Mouse (Mus musculus) liver, embryonic 15.5 days (tissue): ENCODE measurements around the gene Vwa1. TPM values are rescaled to one million over a fixed set of nuclear protein-coding genes. Genes with fewer than 3 reads are reported as not detected.
A peak's percentile ranks its signal among the peaks of the same experiment; 100 is the strongest.
"Not testable (repeated sequence)": the region's sequence is repeated elsewhere in the genome, so short reads cannot be mapped to it uniquely, and the experiment has no call there.

Experiments
- ATAC-seq: fragments of 200-750 bp; cut with Nextera tagmentation; 2 replicates; pipeline ENCODE4 v1.8.0; 2017; ENCODE audit warnings: moderate number of reproducible peaks, mild to moderate bottlenecking, moderate library complexity; ENCODE audit not compliant: insufficient read depth
- H3K27ac ChIP-seq: fragments of 300-500 bp; sonication (generic); replicated peaks from 2 replicates; pipeline ENCODE4 v1.5.1; 2015; ENCODE audit warnings: mild to moderate bottlenecking, inconsistent platforms
- H3K27me3 ChIP-seq: fragments of 300-500 bp; sonication (generic); 2 replicates; pipeline ENCODE4 v1.6.1; 2015; ENCODE audit warnings: mild to moderate bottlenecking, inconsistent platforms
- H3K36me3 ChIP-seq: fragments of 300-500 bp; sonication (generic); replicated peaks from 2 replicates; pipeline ENCODE4 v1.6.1; 2015; ENCODE audit warnings: moderate library complexity, mild to moderate bottlenecking, inconsistent platforms
- H3K4me1 ChIP-seq: fragments of 300-500 bp; sonication (generic); replicated peaks from 2 replicates; pipeline ENCODE4 v1.6.1; 2015; ENCODE audit warnings: inconsistent platforms
- H3K4me2 ChIP-seq: fragments of 300-500 bp; sonication (generic); 2 replicates; pipeline ENCODE4 v1.6.1; 2015; ENCODE audit warnings: moderate library complexity, mild to moderate bottlenecking, inconsistent platforms
- H3K4me3 ChIP-seq: fragments of 300-500 bp; sonication (generic); replicated peaks from 2 replicates; pipeline ENCODE4 v1.5.1; 2015; ENCODE audit warnings: mild to moderate bottlenecking, inconsistent platforms
- H3K9ac ChIP-seq: fragments of 300-500 bp; sonication (generic); 2 replicates; pipeline ENCODE4 v1.6.1; 2015; ENCODE audit warnings: moderate library complexity, mild to moderate bottlenecking, inconsistent platforms
- H3K9me3 ChIP-seq: fragments of 300-500 bp; sonication (generic); replicated peaks from 2 replicates; pipeline ENCODE4 v1.6.1; 2016; ENCODE audit warnings: inconsistent platforms
- WGBS: fragments of 180-500 bp; shearing (Covaris S2); methylation state at CpG from one replicate; pipeline ENCODE4 v1.1.7; 2015; ENCODE audit warnings: mixed read lengths; ENCODE audit not compliant: insufficient replicate concordance; 5-methylcytosine and 5-hydroxymethylcytosine counted together
- polyA plus RNA-seq: library from polyadenylated mRNA; unstranded; fragments of >200 nt; fragmentation: Nextera tagmentation; extraction: Ambion mirVana; gene quantifications from 2 replicates; pipeline ENCODE4 v1.2.1, GENCODE M21; 2015

Gene Vwa1
- polyA plus RNA-seq, 1 experiment from 2014 or later, result 0.33 TPM

GRCm38 (mm10) chr4:155793730-155794129 lies 19.2 kb upstream of the Vwa1 start:
- Histone ChIP-seq H3K4me3 (no peak overlapping the region), H3K9me3 (no peaks in the 10 kb centered on the region), H3K27ac (no peak overlapping the region), H3K36me3 (no peaks in the 10 kb centered on the region), H3K27me3 (peaks cover 33% of the 10 kb centered on the region), H3K9ac (no peak overlapping the region), H3K4me2 (no peak overlapping the region), H3K4me1 (peaks cover 5% of the 10 kb centered on the region)
- WGBS, result 57% methylated on average over 2 of the region's 2 CpGs
- no peak for ATAC-seq

GRCm38 (mm10) chr4:155791240-155791933 lies 16.9 kb upstream of the Vwa1 start:
- H3K4me3 ChIP-seq, result no peak overlapping the region
- H3K27me3 ChIP-seq, result peaks cover 17% of the 10 kb centered on the region
- peaks cover 11% of the 10 kb centered on the region for H3K4me1 ChIP-seq
- 69% methylated on average over 24 of the region's 24 CpGs for WGBS
- ATAC-seq, result peak; percentile 8; the same call in 1 of the 2 replicates
- no peaks in the 10 kb centered on the region for H3K9me3 ChIP-seq
- no peaks in the 10 kb centered on the region for H3K36me3 ChIP-seq
- no peak overlapping the region for H3K27ac ChIP-seq
- H3K4me2 ChIP-seq, result no peak overlapping the region
- no peak overlapping the region for H3K9ac ChIP-seq

GRCm38 (mm10) chr4:155790650-155791161 lies 16.2 kb upstream of the Vwa1 start:
- Histone ChIP-seq H3K27me3 (peaks cover 14% of the 10 kb centered on the region), H3K4me3 (no peak overlapping the region), H3K36me3 (no peaks in the 10 kb centered on the region), H3K4me2 (no peak overlapping the region), H3K9me3 (no peaks in the 10 kb centered on the region), H3K4me1 (peaks cover 14% of the 10 kb centered on the region), H3K9ac (no peak overlapping the region), H3K27ac (no peak overlapping the region)
- ATAC-seq, result peak; percentile 23; the same call in 1 of the 2 replicates
- WGBS, result 58% methylated on average over 3 of the region's 3 CpGs

- H3K4me3 ChIP-seq, result no peak within 1 kb of the TSS
- H3K9me3 ChIP-seq, result no peaks in the 10 kb centered on the region
- peaks cover 21% of the 10 kb centered on the region for H3K4me1 ChIP-seq
- H3K4me2 ChIP-seq, result no peak within 1 kb of the TSS
- 67% methylated on average over 3 of the region's 3 CpGs for WGBS
- H3K27ac ChIP-seq, result no peak within 1 kb of the TSS
- peaks cover 17% of the 10 kb centered on the region for H3K27me3 ChIP-seq
- H3K36me3 ChIP-seq, result no peaks in the 10 kb centered on the region
- ATAC-seq, result no peak
- H3K9ac ChIP-seq, result no peak within 1 kb of the TSS
Observed at GRCm38 (mm10) chr4:155790021-155790489, 15.6 kb upstream of the Vwa1 start, which contains the start of gene Ankrd65. TSS of gene Ankrd65 (plus strand) at chr4:155790439.

GRCm38 (mm10) chr4:155788833-155789232 lies 14.3 kb upstream of the Vwa1 start:
- WGBS, result 65% methylated on average over 4 of the region's 4 CpGs
- not testable (repeated sequence) for H3K9ac ChIP-seq, H3K4me3 ChIP-seq, H3K36me3 ChIP-seq, H3K9me3 ChIP-seq
- Histone ChIP-seq H3K27me3 (peaks cover 25% of the 10 kb centered on the region), H3K4me1 (peaks cover 30% of the 10 kb centered on the region), H3K4me2 (0 out of 2 replicates have a peak overlapping the region, but pooled peaks have one; percentile 10), H3K27ac (0 out of 2 replicates have a peak overlapping the region, but pooled peaks have one; percentile 14)
- peak; percentile 50; the same call in 1 of the 2 replicates for ATAC-seq

- ATAC-seq, result peak; percentile 58
- Histone ChIP-seq H3K9me3 (no peaks in the 10 kb centered on the region), H3K27me3 (peaks cover 29% of the 10 kb centered on the region), H3K36me3 (no peaks in the 10 kb centered on the region), H3K4me1 (peaks cover 34% of the 10 kb centered on the region), H3K27ac (0 out of 2 replicates have a peak overlapping the region, but pooled peaks have one; percentile 14), H3K4me2 (0 out of 2 replicates have a peak overlapping the region, but pooled peaks have one; percentile 10), H3K4me3 (no peak overlapping the region), H3K9ac (no peak overlapping the region)
- WGBS, result 39% methylated on average over 3 of the region's 3 CpGs
Observed at GRCm38 (mm10) chr4:155788300-155788699, 13.8 kb upstream of the Vwa1 start.

- no peaks in the 10 kb centered on the region for H3K36me3 ChIP-seq
- peaks cover 40% of the 10 kb centered on the region for H3K27me3 ChIP-seq
- peak within 1 kb of the TSS; percentile 90 for H3K4me2 ChIP-seq
- H3K4me3 ChIP-seq, result peak within 1 kb of the TSS; percentile 63; the same call in 1 of the 2 replicates
- ATAC-seq, result no peak
- peaks cover 34% of the 10 kb centered on the region for H3K4me1 ChIP-seq
- no peak within 1 kb of the TSS for H3K27ac ChIP-seq
- 46% methylated on average over 5 of the region's 5 CpGs for WGBS
- H3K9ac ChIP-seq, result no peak within 1 kb of the TSS
- H3K9me3 ChIP-seq, result no peaks in the 10 kb centered on the region
Observed at GRCm38 (mm10) chr4:155785819-155786218, 11.3 kb upstream of the Vwa1 start, which contains the start of gene Tmem88b. TSS of gene Tmem88b (minus strand) at chr4:155785874.

- H3K9ac ChIP-seq, result no peak overlapping the region
- no peak overlapping the region for H3K4me3 ChIP-seq
- WGBS, result 75% methylated on average over 10 of the region's 10 CpGs
- no peaks in the 10 kb centered on the region for H3K36me3 ChIP-seq
- no peak for ATAC-seq
- H3K27me3 ChIP-seq, result peaks cover 43% of the 10 kb centered on the region
- H3K4me1 ChIP-seq, result peaks cover 34% of the 10 kb centered on the region
- H3K27ac ChIP-seq, result no peak overlapping the region
- H3K4me2 ChIP-seq, result no peak overlapping the region
- H3K9me3 ChIP-seq, result no peaks in the 10 kb centered on the region
Observed at GRCm38 (mm10) chr4:155785246-155785645, 10.7 kb upstream of the Vwa1 start.

GRCm38 (mm10) chr4:155784081-155784701 lies 9.7 kb upstream of the Vwa1 start:
- under 1% methylated on average over 52 of the region's 52 CpGs for WGBS
- peak; percentile 68 for ATAC-seq
- H3K36me3 ChIP-seq, result no peaks in the 10 kb centered on the region
- peak overlapping the region; percentile 64 for H3K27ac ChIP-seq
- H3K9me3 ChIP-seq, result no peaks in the 10 kb centered on the region
- H3K9ac ChIP-seq, result peak overlapping the region; percentile 65
- peaks cover 49% of the 10 kb centered on the region for H3K27me3 ChIP-seq
- H3K4me3 ChIP-seq, result peak overlapping the region; percentile 63
- H3K4me2 ChIP-seq, result peak overlapping the region; percentile 90
- peaks cover 34% of the 10 kb centered on the region for H3K4me1 ChIP-seq

GRCm38 (mm10) chr4:155783486-155784080 lies 9.1 kb upstream of the Vwa1 start:
- peak overlapping the region; percentile 64 for H3K27ac ChIP-seq

More at GRCm38 (mm10) chr4:155783486-155784080, 9.1 kb upstream of the Vwa1 start:
- Histone ChIP-seq H3K4me3 (peak overlapping the region; percentile 63), H3K9ac (peak overlapping the region; percentile 65; the same call in 1 of the 2 replicates), H3K4me1 (peaks cover 28% of the 10 kb centered on the region), H3K36me3 (no peaks in the 10 kb centered on the region), H3K27me3 (peaks cover 49% of the 10 kb centered on the region), H3K9me3 (no peaks in the 10 kb centered on the region), H3K4me2 (peak overlapping the region; percentile 90)
- 36% methylated on average over 16 of the region's 16 CpGs for WGBS
- ATAC-seq, result peak; percentile 3; the same call in 1 of the 2 replicates
